Mouse (Mus musculus) heart, embryonic 16.5 days (tissue): ENCODE data around the gene Jam2. TPM values are rescaled to one million over a fixed set of nuclear protein-coding genes. Genes with fewer than 3 reads are reported as not detected.

ENCODE experiments used
- ATAC-seq: fragments of 200-750 bp; cut with Nextera tagmentation; replicated peaks from 2 replicates; pipeline ENCODE4 v1.8.0; 2017; ENCODE audit warnings: moderate number of reproducible peaks; ENCODE audit not compliant: insufficient read depth, low FRiP score; ENCODE audit errors: extremely low read depth
- H3K27ac ChIP-seq: fragments of 300-500 bp; sonication (generic); 2 replicates; pipeline ENCODE4 v1.5.1; 2014; ENCODE audit warnings: mild to moderate bottlenecking, low read length, control low read depth, moderate library complexity
- H3K27me3 ChIP-seq: fragments of 300-500 bp; sonication (generic); 2 replicates; pipeline ENCODE4 v1.6.1; 2014; ENCODE audit warnings: low read length, mixed read lengths; ENCODE audit not compliant: control insufficient read depth, insufficient read depth
- H3K36me3 ChIP-seq: fragments of 300-500 bp; sonication (generic); 2 replicates; pipeline ENCODE4 v1.6.1; 2014; ENCODE audit not compliant: control insufficient read depth, insufficient read depth
- H3K4me1 ChIP-seq: fragments of 300-500 bp; sonication (generic); 2 replicates; pipeline ENCODE4 v1.6.1; 2014; ENCODE audit warnings: low read length, mixed read lengths; ENCODE audit not compliant: control insufficient read depth, insufficient read depth
- H3K4me2 ChIP-seq: fragments of 300-500 bp; sonication (generic); 2 replicates; pipeline ENCODE4 v1.6.1; 2014; ENCODE audit warnings: low read depth, mild to moderate bottlenecking, control low read depth, low read length
- H3K4me3 ChIP-seq: fragments of 300-500 bp; sonication (generic); 2 replicates; pipeline ENCODE4 v1.5.1; 2014; ENCODE audit warnings: mild to moderate bottlenecking, control low read depth, low read length
- H3K9ac ChIP-seq: fragments of 300-500 bp; sonication (generic); 2 replicates; pipeline ENCODE4 v1.6.1; 2014; ENCODE audit warnings: low read length, control low read depth
- H3K9me3 ChIP-seq: fragments of 300-500 bp; sonication (generic); replicated peaks from 2 replicates; pipeline ENCODE4 v1.6.1; 2016; ENCODE audit warnings: low read length; ENCODE audit not compliant: control insufficient read depth
- WGBS: fragments of 180-500 bp; shearing (Covaris S2); extraction: QIAGEN DNeasy Blood & Tissue Kit; methylation state at CpG from one replicate; pipeline ENCODE4 v1.1.7; 2014; 5-methylcytosine and 5-hydroxymethylcytosine counted together
- polyA plus RNA-seq: library from polyadenylated mRNA; unstranded; fragments of >200 nt; fragmentation: Nextera tagmentation; extraction: Ambion mirVana; gene quantifications from 2 replicates; pipeline ENCODE4 v1.2.1, GENCODE M21; 2015

Gene Jam2
- polyA plus RNA-seq, 1 experiment from 2014 or later, result 8.5 TPM

GRCm38 (mm10) chr16:84769619-84770464 lies 4.1 kb upstream of the Jam2 start:
- H3K4me2 ChIP-seq, result no peak overlapping the region

GRCm38 (mm10) chr16:84770891-84771290 lies 3.0 kb upstream of the Jam2 start:
- Histone ChIP-seq H3K4me3 (no peak overlapping the region), H3K27ac (no peak overlapping the region), H3K9me3 (no peaks in the 10 kb centered on the region), H3K27me3 (peaks cover 2% of the 10 kb centered on the region; the same call in 1 of the 2 replicates), H3K4me2 (no peak overlapping the region), H3K9ac (no peak overlapping the region), H3K4me1 (peaks cover 7% of the 10 kb centered on the region), H3K36me3 (no peaks in the 10 kb centered on the region)
- 78% methylated on average over 7 of the region's 7 CpGs for WGBS
- no peak for ATAC-seq

More at GRCm38 (mm10) chr16:84769619-84770464, 4.1 kb upstream of the Jam2 start:
- peaks cover 2% of the 10 kb centered on the region; the same call in 1 of the 2 replicates for H3K27me3 ChIP-seq
- H3K9ac ChIP-seq, result no peak overlapping the region
- no peak overlapping the region for H3K4me3 ChIP-seq
- 77% methylated on average over 19 of the region's 19 CpGs for WGBS
- H3K27ac ChIP-seq, result no peak overlapping the region
- no peaks in the 10 kb centered on the region for H3K9me3 ChIP-seq
- no peaks in the 10 kb centered on the region for H3K36me3 ChIP-seq
- ATAC-seq, result no peak
- H3K4me1 ChIP-seq, result peaks cover 5% of the 10 kb centered on the region

- peaks cover 2% of the 10 kb centered on the region; the same call in 1 of the 2 replicates for H3K27me3 ChIP-seq
- H3K4me3 ChIP-seq, result no peak overlapping the region
- 82% methylated on average over 2 of the region's 2 CpGs for WGBS
- peaks cover 7% of the 10 kb centered on the region for H3K4me1 ChIP-seq
- H3K9me3 ChIP-seq, result no peaks in the 10 kb centered on the region
- H3K4me2 ChIP-seq, result no peak overlapping the region
- H3K9ac ChIP-seq, result no peak overlapping the region
- no peaks in the 10 kb centered on the region for H3K36me3 ChIP-seq
- no peak overlapping the region for H3K27ac ChIP-seq
- no peak for ATAC-seq
These were observed 2.5 kb upstream of the Jam2 start for GRCm38 (mm10) chr16:84771461-84771860.

- no peak for ATAC-seq
These were observed 1.2 kb upstream of the Jam2 start for GRCm38 (mm10) chr16:84772496-84773267.

GRCm38 (mm10) chr16:84773268-84773861 lies 558 bp upstream of the Jam2 start:
- peaks cover 7% of the 10 kb centered on the region for H3K4me1 ChIP-seq
- no peak for ATAC-seq
- H3K9ac ChIP-seq, result peak overlapping the region; percentile 73

More at GRCm38 (mm10) chr16:84772496-84773267, 1.2 kb upstream of the Jam2 start:
- Histone ChIP-seq H3K27ac (no peak overlapping the region), H3K36me3 (no peaks in the 10 kb centered on the region), H3K9me3 (no peaks in the 10 kb centered on the region), H3K27me3 (peaks cover 2% of the 10 kb centered on the region; the same call in 1 of the 2 replicates), H3K4me1 (peaks cover 7% of the 10 kb centered on the region), H3K9ac (no peak overlapping the region), H3K4me2 (peak overlapping the region; percentile 95), H3K4me3 (peak overlapping the region; percentile 61; the same call in 1 of the 2 replicates)
- WGBS, result 38% methylated on average over 8 of the region's 8 CpGs

GRCm38 (mm10) chr16:84774761-84775231 lies 873 bp downstream of the Jam2 start:
- peaks cover 7% of the 10 kb centered on the region for H3K4me1 ChIP-seq
- peak overlapping the region; percentile 61 for H3K4me3 ChIP-seq
- peak overlapping the region; percentile 73 for H3K9ac ChIP-seq
- no peaks in the 10 kb centered on the region for H3K36me3 ChIP-seq
- H3K27ac ChIP-seq, result peak overlapping the region; percentile 30
- peak overlapping the region; percentile 95 for H3K4me2 ChIP-seq
- WGBS, result under 1% methylated on average over 23 of the region's 23 CpGs
- no peak for ATAC-seq
- H3K9me3 ChIP-seq, result peaks cover 8% of the 10 kb centered on the region
- peaks cover 2% of the 10 kb centered on the region; the same call in 1 of the 2 replicates for H3K27me3 ChIP-seq

More at GRCm38 (mm10) chr16:84773268-84773861, 558 bp upstream of the Jam2 start:
- Histone ChIP-seq H3K27ac (no peak overlapping the region), H3K4me2 (peak overlapping the region; percentile 95), H3K36me3 (no peaks in the 10 kb centered on the region), H3K4me3 (peak overlapping the region; percentile 61), H3K27me3 (peaks cover 2% of the 10 kb centered on the region; the same call in 1 of the 2 replicates), H3K9me3 (no peaks in the 10 kb centered on the region)
- WGBS, result 3% methylated on average over 15 of the region's 15 CpGs

- H3K4me1 ChIP-seq, result peaks cover 7% of the 10 kb centered on the region
- peaks cover 8% of the 10 kb centered on the region for H3K9me3 ChIP-seq
- 35% methylated on average over 11 of the region's 11 CpGs for WGBS
- ATAC-seq, result no peak
- H3K9ac ChIP-seq, result no peak overlapping the region
- H3K4me2 ChIP-seq, result peak overlapping the region; percentile 95
- H3K27ac ChIP-seq, result no peak overlapping the region
- peak overlapping the region; percentile 61 for H3K4me3 ChIP-seq
- H3K27me3 ChIP-seq, result peaks cover 2% of the 10 kb centered on the region; the same call in 1 of the 2 replicates
- H3K36me3 ChIP-seq, result no peaks in the 10 kb centered on the region
These were observed 1.4 kb downstream of the Jam2 start for GRCm38 (mm10) chr16:84775356-84775755.

- H3K9me3 ChIP-seq, result peaks cover 8% of the 10 kb centered on the region
- peaks cover 7% of the 10 kb centered on the region for H3K4me1 ChIP-seq
- H3K4me3 ChIP-seq, result no peak overlapping the region
- 57% methylated on average over 7 of the region's 7 CpGs for whole genome bisulfite sequencing
- no peak overlapping the region for H3K27ac ChIP-seq
- ATAC-seq, result no peak
- no peaks in the 10 kb centered on the region for H3K36me3 ChIP-seq
- H3K27me3 ChIP-seq, result peaks cover 2% of the 10 kb centered on the region; the same call in 1 of the 2 replicates
- H3K9ac ChIP-seq, result no peak overlapping the region
- no peak overlapping the region for H3K4me2 ChIP-seq
These were observed 2.3 kb downstream of the Jam2 start for GRCm38 (mm10) chr16:84776089-84776784.
